Mouse (Mus musculus): ENCODE results near the gene Ednrb. TPM values are rescaled to one million over a fixed set of nuclear protein-coding genes. Genes with fewer than 3 reads are reported as not detected.

The Ednrb gene
- polyA plus RNA-seq, 1 experiment: not detected

GRCm38 (mm10) chr14:103844944-103845343 lies 742 bp upstream of the Ednrb start:
- no peak for TF ChIP-seq FOSL1 (IDR thresholded peaks at IDR 0.05; ENCODE audit: insufficient read depth, low read length, poor library complexity, severe bottlenecking)
- Histone ChIP-seq H3K79me2 (ENCODE audit: control insufficient read depth, insufficient read depth) (no peaks in the 10 kb centered on the region), H3K79me3 (ENCODE audit: low read depth) (no peaks in the 10 kb centered on the region), H3ac (ENCODE audit: control insufficient read depth, insufficient read length, low read depth) (no peak overlapping the region), H3K4me3 (ENCODE audit: insufficient read depth, poor library complexity, severe bottlenecking) (no peak overlapping the region), H3K27me3 (ENCODE audit: control insufficient read depth, insufficient read depth, insufficient read length) (no peaks in the 10 kb centered on the region), H3K36me3 (ENCODE audit: control insufficient read depth, insufficient read depth) (no peaks in the 10 kb centered on the region)

- Histone ChIP-seq H3K27me3 (ENCODE audit: control insufficient read depth, insufficient read depth, insufficient read length) (no peaks in the 10 kb centered on the region), H3K4me3 (ENCODE audit: insufficient read depth, poor library complexity, severe bottlenecking) (no peak overlapping the region), H3ac (ENCODE audit: control insufficient read depth, insufficient read length, low read depth) (no peak overlapping the region), H3K79me2 (ENCODE audit: control insufficient read depth, insufficient read depth) (no peaks in the 10 kb centered on the region), H3K79me3 (ENCODE audit: low read depth) (no peaks in the 10 kb centered on the region), H3K36me3 (ENCODE audit: control insufficient read depth, insufficient read depth) (no peaks in the 10 kb centered on the region)
- TF ChIP-seq MYOG (IDR thresholded peaks at IDR 0.05; ENCODE audit: control insufficient read depth, extremely low read depth, insufficient read length) (no peak), USF1 (IDR thresholded peaks at IDR 0.05; ENCODE audit: low read depth) (no peak), FOSL1 (IDR thresholded peaks at IDR 0.05; ENCODE audit: insufficient read depth, low read length, poor library complexity, severe bottlenecking) (no peak), MYOD1 (IDR thresholded peaks at IDR 0.05; ENCODE audit: control insufficient read depth, insufficient read length, low read depth) (no peak), CTCF (IDR thresholded peaks at IDR 0.05; ENCODE audit: control insufficient read depth, insufficient read depth, insufficient read length) (no peak), MAX (IDR thresholded peaks at IDR 0.05) (no peak), CEBPB (IDR thresholded peaks at IDR 0.05; ENCODE audit: low read depth) (no peak)
Measured at GRCm38 (mm10) chr14:103843371-103844001, 716 bp downstream of the Ednrb start.

DNA sequence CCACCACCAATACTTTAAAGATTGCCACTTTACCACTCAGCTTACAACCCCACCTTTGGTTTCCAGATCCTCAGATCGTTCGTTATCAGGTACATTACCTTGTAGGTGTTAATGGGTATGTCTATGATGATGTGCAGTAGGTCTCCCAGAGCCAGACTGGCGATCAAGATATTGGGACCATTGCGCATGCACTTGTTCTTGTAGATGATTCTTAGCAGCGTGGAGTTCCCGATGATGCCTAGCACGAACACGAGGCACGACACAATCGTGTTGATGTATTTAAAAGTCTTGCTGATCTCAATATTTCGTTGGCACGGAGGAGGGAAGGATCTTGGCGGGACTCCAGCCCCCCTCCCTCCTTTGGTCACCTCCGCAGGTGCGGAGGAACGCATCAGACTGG lies 1.3 kb downstream of the Ednrb start:
- TF ChIP-seq MAX (IDR thresholded peaks at IDR 0.05) (no peak), USF1 (IDR thresholded peaks at IDR 0.05; ENCODE audit: low read depth) (no peak), MYOG (IDR thresholded peaks at IDR 0.05; ENCODE audit: control insufficient read depth, extremely low read depth, insufficient read length) (no peak), FOSL1 (IDR thresholded peaks at IDR 0.05; ENCODE audit: insufficient read depth, low read length, poor library complexity, severe bottlenecking) (no peak), CTCF (IDR thresholded peaks at IDR 0.05; ENCODE audit: control insufficient read depth, insufficient read depth, insufficient read length) (no peak), CEBPB (IDR thresholded peaks at IDR 0.05; ENCODE audit: low read depth) (no peak), MYOD1 (IDR thresholded peaks at IDR 0.05; ENCODE audit: control insufficient read depth, insufficient read length, low read depth) (no peak)
- H3ac ChIP-seq (ENCODE audit: control insufficient read depth, insufficient read length, low read depth): no peak overlapping the region
- no peaks in the 10 kb centered on the region for H3K27me3 ChIP-seq (ENCODE audit: control insufficient read depth, insufficient read depth, insufficient read length)
- no peaks in the 10 kb centered on the region for H3K36me3 ChIP-seq (ENCODE audit: control insufficient read depth, insufficient read depth)
- no peak overlapping the region for H3K4me3 ChIP-seq (ENCODE audit: insufficient read depth, poor library complexity, severe bottlenecking)
- no peaks in the 10 kb centered on the region for H3K79me3 ChIP-seq (ENCODE audit: low read depth)
- H3K79me2 ChIP-seq (ENCODE audit: control insufficient read depth, insufficient read depth): no peaks in the 10 kb centered on the region

- Histone ChIP-seq H3K79me2 (ENCODE audit: control insufficient read depth, insufficient read depth) (no peaks in the 10 kb centered on the region), H3ac (ENCODE audit: control insufficient read depth, insufficient read length, low read depth) (no peak overlapping the region)
Measured at GRCm38 (mm10) chr14:103840436-103840835, 3.8 kb downstream of the Ednrb start.

DNA sequence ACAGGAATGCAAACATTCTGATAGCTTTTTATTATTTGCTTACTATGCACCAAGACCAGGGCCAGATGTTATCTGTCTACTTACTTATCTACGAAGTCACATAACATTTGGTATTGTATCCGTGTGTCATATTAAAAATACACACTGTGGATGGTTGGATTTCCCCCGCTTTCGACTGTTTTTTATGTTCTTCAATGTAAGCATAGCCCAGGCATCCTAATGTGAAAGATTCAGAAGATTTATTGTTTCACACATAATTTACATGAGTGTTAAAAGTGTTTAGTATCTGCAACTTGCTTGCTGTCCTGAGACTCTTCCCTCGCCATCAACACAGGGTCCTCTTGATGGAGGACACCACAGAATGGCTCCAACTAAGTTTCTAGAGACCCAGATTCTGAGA lies 5.3 kb downstream of the Ednrb start:
- no peaks in the 10 kb centered on the region for H3K79me2 ChIP-seq (ENCODE audit: control insufficient read depth, insufficient read depth)
- H3K36me3 ChIP-seq (ENCODE audit: control insufficient read depth, insufficient read depth): no peaks in the 10 kb centered on the region
- H3ac ChIP-seq (ENCODE audit: control insufficient read depth, insufficient read length, low read depth): no peak overlapping the region
- H3K79me3 ChIP-seq (ENCODE audit: low read depth): no peaks in the 10 kb centered on the region
- H3K27me3 ChIP-seq (ENCODE audit: control insufficient read depth, insufficient read depth, insufficient read length): no peaks in the 10 kb centered on the region
- H3K4me3 ChIP-seq (ENCODE audit: insufficient read depth, poor library complexity, severe bottlenecking): no peak overlapping the region
- TF ChIP-seq MYOD1 (IDR thresholded peaks at IDR 0.05; ENCODE audit: control insufficient read depth, insufficient read length, low read depth): no peak
- no peak for TF ChIP-seq MAX (IDR thresholded peaks at IDR 0.05)
- no peak for TF ChIP-seq FOSL1 (IDR thresholded peaks at IDR 0.05; ENCODE audit: insufficient read depth, low read length, poor library complexity, severe bottlenecking)
- no peak for TF ChIP-seq MYOG (IDR thresholded peaks at IDR 0.05; ENCODE audit: control insufficient read depth, extremely low read depth, insufficient read length)
- TF ChIP-seq CEBPB (IDR thresholded peaks at IDR 0.05; ENCODE audit: low read depth): no peak
- no peak for TF ChIP-seq USF1 (IDR thresholded peaks at IDR 0.05; ENCODE audit: low read depth)
- no peak for TF ChIP-seq CTCF (IDR thresholded peaks at IDR 0.05; ENCODE audit: control insufficient read depth, insufficient read depth, insufficient read length)

More at GRCm38 (mm10) chr14:103840436-103840835, 3.8 kb downstream of the Ednrb start:
- H3K27me3 ChIP-seq (ENCODE audit: control insufficient read depth, insufficient read depth, insufficient read length): no peaks in the 10 kb centered on the region
- H3K79me3 ChIP-seq (ENCODE audit: low read depth): no peaks in the 10 kb centered on the region
- H3K4me3 ChIP-seq (ENCODE audit: insufficient read depth, poor library complexity, severe bottlenecking): no peak overlapping the region
- no peak for TF ChIP-seq MAX (IDR thresholded peaks at IDR 0.05)
- no peak for TF ChIP-seq FOSL1 (IDR thresholded peaks at IDR 0.05; ENCODE audit: insufficient read depth, low read length, poor library complexity, severe bottlenecking)
- TF ChIP-seq CEBPB (IDR thresholded peaks at IDR 0.05; ENCODE audit: low read depth): no peak
- TF ChIP-seq MYOG (IDR thresholded peaks at IDR 0.05; ENCODE audit: control insufficient read depth, extremely low read depth, insufficient read length): no peak
- TF ChIP-seq USF1 (IDR thresholded peaks at IDR 0.05; ENCODE audit: low read depth): no peak
- no peak for TF ChIP-seq CTCF (IDR thresholded peaks at IDR 0.05; ENCODE audit: control insufficient read depth, insufficient read depth, insufficient read length)
- no peak for TF ChIP-seq MYOD1 (IDR thresholded peaks at IDR 0.05; ENCODE audit: control insufficient read depth, insufficient read length, low read depth)
- no peaks in the 10 kb centered on the region for H3K36me3 ChIP-seq (ENCODE audit: control insufficient read depth, insufficient read depth)

GRCm38 (mm10) chr14:103834589-103834988 lies 9.6 kb downstream of the Ednrb start:
- Histone ChIP-seq H3K27me3 (ENCODE audit: control insufficient read depth, insufficient read depth, insufficient read length) (no peaks in the 10 kb centered on the region), H3ac (ENCODE audit: control insufficient read depth, insufficient read length, low read depth) (no peak overlapping the region), H3K4me3 (ENCODE audit: insufficient read depth, poor library complexity, severe bottlenecking) (no peak overlapping the region), H3K79me2 (ENCODE audit: control insufficient read depth, insufficient read depth) (no peaks in the 10 kb centered on the region), H3K36me3 (ENCODE audit: control insufficient read depth, insufficient read depth) (no peaks in the 10 kb centered on the region), H3K79me3 (ENCODE audit: low read depth) (no peaks in the 10 kb centered on the region)
- TF ChIP-seq CEBPB (IDR thresholded peaks at IDR 0.05; ENCODE audit: low read depth) (no peak), FOSL1 (IDR thresholded peaks at IDR 0.05; ENCODE audit: insufficient read depth, low read length, poor library complexity, severe bottlenecking) (no peak), MYOG (IDR thresholded peaks at IDR 0.05; ENCODE audit: control insufficient read depth, extremely low read depth, insufficient read length) (no peak), CTCF (IDR thresholded peaks at IDR 0.05; ENCODE audit: control insufficient read depth, insufficient read depth, insufficient read length) (no peak), USF1 (IDR thresholded peaks at IDR 0.05; ENCODE audit: low read depth) (no peak), MAX (IDR thresholded peaks at IDR 0.05) (no peak), MYOD1 (IDR thresholded peaks at IDR 0.05; ENCODE audit: control insufficient read depth, insufficient read length, low read depth) (no peak)
